Mouse (Mus musculus) gastrocnemius, postnatal 25 days (tissue): ENCODE data around the gene Ube3b. TPM values are rescaled to one million over a fixed set of nuclear protein-coding genes. Genes with fewer than 3 reads are reported as not detected.

Experiments used
- microRNA-seq, 2 experiments: library from miRNA; unstranded; fragments of <30 nt; microRNA quantifications; one replicate each; pipeline ENCODE4 v1.2.0; 2021; ENCODE audit warnings: borderline replicate concordance in 2 of 2
- total RNA-seq, 2 experiments: library from RNA; stranded (reverse); gene quantifications; 1 replicate in 1 of 2; 2 replicates in 1 of 2; pipeline ENCODE4 v1.2.3; 2021

Gene Ube3b
- total RNA-seq, 2 experiments from 2014 or later: 103 to 107 TPM

Small RNA genes lying within 50 kb of the gene (microRNA-seq; reads per million reads assigned to microRNA genes)
- 0 reads per million in 2 experiments for gene Mir7027

Other genes starting within 250 kb of the Ube3b start
- 100 to 1,000 TPM; 120 to 133 TPM for gene Acacb, start 234.1 kb upstream of the Ube3b start, total RNA-seq
- gene Foxn4, start 106.8 kb upstream of the Ube3b start, total RNA-seq: not detected
- gene Myo1h, start 91.4 kb upstream of the Ube3b start, total RNA-seq: under 1 TPM; 0.10 to 0.21 TPM
- gene Kctd10, start 99 bp upstream of the Ube3b start, total RNA-seq: 10 to 100 TPM; 18.7 to 23.6 TPM
- gene Mmab, start 63.5 kb downstream of the Ube3b start, total RNA-seq: 10 to 100 TPM in 1 of 2 experiments, 1 to 10 TPM in 1; 9.9 to 10.6 TPM
- 1 to 10 TPM; 9.6 to 9.8 TPM for gene Mvk, start 63.7 kb downstream of the Ube3b start, total RNA-seq
- under 1 TPM; 0.29 to 0.54 TPM for gene Fam222a, start 187.4 kb downstream of the Ube3b start, total RNA-seq